Mouse (Mus musculus): Measurements from ENCODE around the gene Rab1b.

Gene Rab1b

DNA sequence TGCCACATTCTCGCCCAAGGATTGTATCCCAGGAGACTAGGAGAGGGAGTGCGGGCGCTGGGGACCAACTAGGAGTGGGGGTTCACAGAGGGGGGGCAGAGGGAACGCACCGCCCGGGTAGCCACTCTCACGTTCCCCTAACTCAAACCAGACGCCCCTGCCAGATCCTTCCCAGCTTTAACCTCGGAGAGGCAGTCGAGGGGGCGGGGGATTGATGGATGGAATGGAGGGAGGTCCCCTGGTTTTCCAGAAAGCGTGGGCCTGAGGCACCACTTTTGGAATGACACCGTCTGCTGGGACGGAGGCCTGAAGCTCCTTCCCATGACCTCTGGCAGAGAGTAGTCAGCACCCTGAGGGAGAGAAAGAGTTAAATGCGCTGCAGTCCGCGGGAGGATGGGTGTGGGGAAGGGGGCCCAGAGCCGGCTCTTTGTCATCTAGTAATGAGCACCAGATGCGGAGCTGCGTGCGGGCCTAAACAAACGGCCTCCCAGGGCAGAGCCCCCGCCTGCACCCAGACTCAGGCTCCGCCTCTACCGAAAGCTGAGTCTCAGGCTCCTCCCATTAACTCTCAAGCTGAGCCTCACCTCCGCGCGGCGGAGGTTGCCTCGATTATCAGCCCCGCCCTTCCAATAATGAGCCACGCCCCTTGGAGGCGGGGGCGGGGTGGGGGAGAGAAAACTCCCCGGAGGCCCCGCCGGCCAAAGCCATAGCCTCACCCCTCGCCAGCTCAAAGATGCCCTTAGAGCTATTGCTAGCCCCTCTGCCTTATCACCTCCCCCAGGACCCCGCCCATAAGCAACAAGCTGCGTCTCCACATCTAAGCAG lies 35.1 kb downstream of the Rab1b start:
- no peak for DNase-seq (ENCODE audit: low spot score in 2 of 2)

DNA sequence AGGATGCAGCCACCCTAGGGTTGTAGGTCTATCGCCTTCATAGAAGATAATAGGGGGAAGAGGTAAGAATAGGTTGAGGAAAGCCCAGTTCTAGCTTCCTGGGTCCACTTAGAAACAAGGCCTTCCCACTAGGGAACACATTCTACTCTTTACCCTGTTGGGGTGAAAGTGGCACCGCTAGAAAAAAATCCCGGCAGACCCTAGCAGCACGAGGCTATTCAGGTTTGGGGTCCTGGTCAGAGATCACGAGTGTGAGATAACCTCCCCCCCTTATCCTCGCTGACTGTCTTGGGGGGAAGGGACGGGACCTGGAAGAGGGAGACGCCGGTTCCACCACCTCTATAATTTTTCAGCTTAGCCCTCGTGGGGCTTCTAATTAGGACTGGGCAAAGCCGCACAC lies 35.8 kb downstream of the Rab1b start:
- DNase-seq (ENCODE audit: low spot score in 2 of 2), result no peak

DNA sequence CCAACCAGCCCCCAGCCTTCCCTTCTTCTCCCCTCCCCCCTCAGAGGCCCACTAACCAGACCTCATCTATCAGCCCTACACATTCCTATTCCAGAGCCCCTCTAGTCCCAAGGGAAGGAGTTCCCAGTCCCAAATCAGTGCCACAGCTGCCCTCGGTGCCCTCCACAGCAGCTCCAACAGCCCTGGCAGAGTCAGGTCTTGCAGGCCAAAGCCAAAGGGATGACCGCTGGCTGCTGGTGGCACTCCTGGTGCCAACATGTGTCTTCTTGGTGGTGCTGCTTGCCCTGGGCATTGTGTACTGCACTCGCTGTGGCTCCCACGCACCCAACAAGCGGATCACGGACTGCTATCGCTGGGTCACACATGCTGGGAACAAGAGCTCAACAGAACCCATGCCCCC lies 36.9 kb downstream of the Rab1b start:
- DNase-seq (ENCODE audit: low spot score in 2 of 2), result no peak

DNA sequence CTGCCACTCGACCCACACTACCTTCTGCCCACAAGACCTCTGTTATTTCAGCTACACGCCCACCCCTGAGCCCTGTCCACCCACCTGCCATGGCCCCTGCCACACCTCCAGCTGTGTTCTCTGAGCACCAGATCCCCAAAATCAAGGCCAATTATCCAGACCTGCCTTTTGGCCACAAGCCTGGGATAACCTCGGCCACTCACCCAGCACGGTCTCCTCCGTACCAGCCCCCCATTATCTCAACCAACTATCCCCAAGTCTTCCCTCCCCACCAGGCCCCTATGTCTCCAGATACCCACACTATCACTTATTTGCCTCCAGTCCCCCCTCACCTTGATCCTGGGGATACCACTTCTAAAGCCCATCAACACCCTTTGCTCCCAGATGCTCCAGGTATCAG lies 37.4 kb downstream of the Rab1b start:
- DNase-seq (ENCODE audit: low spot score in 2 of 2), result no peak

DNA sequence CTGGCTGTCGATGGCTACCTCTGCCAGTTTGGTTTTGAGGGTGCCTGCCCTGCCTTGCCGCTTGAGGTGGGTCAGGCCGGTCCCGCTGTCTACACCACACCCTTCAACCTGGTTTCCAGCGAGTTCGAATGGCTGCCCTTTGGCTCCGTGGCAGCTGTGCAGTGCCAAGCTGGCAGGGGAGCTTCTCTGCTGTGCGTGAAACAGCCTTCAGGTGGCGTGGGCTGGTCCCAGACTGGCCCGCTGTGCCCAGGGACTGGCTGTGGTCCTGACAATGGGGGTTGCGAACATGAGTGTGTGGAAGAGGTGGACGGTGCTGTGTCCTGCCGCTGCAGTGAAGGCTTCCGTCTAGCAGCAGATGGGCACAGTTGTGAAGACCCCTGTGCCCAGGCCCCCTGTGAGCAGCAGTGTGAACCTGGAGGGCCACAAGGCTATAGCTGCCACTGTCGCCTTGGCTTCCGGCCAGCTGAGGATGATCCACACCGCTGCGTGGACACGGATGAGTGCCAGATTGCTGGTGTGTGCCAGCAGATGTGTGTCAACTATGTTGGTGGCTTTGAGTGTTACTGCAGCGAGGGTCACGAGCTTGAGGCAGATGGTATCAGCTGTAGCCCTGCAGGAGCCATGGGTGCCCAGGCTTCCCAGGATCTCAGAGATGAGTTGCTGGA lies 38.2 kb downstream of the Rab1b start:
- no peak for DNase-seq (ENCODE audit: low spot score in 2 of 2)

DNA sequence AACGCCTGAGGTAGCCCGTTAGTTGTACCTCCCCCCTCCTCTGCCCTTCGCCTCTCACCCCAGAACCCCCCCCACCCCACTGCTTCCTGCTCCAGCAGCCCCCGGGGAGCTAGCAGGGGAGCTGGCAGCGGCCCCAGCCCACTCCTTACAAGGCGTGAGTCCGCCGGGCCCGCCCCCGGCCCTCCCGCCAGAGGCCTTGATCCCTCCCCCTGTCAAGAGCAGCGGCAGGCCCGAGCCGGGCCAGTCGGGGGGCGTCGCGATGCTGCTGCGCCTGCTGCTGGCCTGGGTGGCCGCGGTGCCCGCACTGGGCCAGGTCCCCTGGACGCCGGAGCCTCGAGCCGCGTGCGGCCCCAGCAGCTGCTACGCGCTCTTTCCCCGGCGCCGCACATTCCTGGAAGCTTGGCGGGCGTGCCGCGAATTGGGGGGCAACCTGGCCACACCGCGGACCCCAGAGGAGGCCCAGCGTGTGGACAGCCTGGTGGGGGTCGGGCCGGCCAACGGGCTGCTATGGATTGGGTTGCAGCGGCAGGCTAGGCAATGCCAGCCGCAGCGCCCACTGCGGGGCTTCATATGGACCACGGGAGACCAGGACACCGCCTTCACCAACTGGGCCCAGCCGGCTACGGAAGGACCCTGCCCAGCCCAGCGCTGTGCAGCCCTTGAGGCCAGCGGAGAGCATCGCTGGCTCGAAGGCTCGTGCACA lies 38.9 kb downstream of the Rab1b start, which contains the start of gene Cd248:
TSS of gene Cd248 (plus strand) at position 212 of the 703 bp plus-strand sequence.
- peak in 1 of 2 experiments; percentile 51 for DNase-seq (ENCODE audit: low spot score in 2 of 2)

DNA sequence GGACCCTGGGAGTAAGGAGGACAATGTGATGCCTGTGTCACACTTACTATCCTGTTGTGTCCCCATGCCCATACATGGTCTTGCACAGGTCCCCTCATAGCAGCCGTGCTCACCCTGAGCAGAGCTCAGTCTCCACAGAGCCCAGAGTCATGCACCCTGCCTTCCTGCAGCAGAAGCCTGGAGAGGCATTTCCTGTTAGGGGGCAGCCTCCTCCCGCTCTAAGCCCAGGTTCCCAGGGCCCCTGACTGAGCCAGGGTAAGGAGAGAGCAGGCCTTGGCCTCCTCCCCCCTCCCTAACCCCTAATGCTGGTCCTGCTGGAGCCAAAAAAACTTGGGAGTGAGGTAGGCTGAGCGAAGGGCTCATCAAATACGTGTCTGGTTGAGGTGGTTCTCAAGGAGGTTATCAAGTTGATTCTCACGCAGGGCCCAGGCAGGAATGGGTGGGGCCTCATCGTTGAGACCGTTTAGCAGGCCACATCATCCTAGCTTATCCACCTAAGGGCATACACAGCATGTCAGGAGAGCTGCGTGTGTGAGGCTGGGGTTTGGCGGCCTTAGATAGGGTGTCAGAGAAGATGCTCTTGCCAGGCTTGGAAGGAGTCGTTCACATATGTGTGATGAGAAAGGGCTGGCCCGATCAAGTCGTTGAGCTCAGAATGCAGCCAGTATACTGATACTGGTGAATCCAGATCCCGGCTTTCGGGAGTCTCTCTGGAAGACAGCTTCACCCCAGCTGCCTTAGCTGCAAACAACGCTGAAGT lies 39.7 kb downstream of the Rab1b start:
- DNase-seq (ENCODE audit: low spot score in 2 of 2), result no peak

DNA sequence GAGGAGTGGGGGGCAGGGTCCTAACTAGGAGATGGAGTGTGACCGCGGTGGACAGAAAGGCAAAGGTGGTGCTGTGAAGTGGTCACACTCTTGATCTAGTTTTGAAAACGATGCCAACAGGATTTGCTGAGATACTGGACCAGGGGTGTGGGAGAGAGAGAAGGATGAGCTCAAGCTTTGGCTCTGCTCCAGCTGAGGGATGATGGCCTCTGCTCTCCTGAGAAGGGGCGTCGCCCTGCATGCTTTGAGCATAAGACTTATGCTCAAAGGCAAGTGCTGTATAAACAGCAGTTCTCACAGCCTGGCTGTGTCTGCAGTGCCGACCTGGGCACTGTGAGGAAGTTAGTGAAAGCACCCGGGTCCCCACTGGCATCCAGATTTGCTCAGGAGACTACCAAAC lies 41.8 kb downstream of the Rab1b start:
- no peak for DNase-seq (ENCODE audit: low spot score in 2 of 2)

DNA sequence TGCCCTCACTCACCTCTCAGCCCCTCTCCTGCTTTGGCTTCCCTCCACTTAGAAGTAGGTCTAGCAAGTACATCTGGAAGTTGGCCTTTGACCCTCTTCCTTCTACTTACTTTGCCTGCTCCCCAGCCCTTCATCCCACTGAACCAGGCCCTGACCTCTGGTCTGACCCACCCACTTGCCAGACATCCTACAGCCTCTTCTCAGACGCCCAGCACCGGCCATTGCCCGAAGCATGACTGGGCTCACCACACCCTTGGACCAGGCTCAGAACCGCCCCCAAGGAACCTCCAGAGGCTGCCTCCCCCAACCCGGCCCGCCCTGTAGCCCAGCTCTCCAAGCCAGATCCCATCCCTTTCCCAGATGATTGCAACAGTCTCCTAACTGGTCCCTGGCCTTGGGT lies 44.4 kb downstream of the Rab1b start:
- no peak for DNase-seq (ENCODE audit: low spot score in 2 of 2)

DNA sequence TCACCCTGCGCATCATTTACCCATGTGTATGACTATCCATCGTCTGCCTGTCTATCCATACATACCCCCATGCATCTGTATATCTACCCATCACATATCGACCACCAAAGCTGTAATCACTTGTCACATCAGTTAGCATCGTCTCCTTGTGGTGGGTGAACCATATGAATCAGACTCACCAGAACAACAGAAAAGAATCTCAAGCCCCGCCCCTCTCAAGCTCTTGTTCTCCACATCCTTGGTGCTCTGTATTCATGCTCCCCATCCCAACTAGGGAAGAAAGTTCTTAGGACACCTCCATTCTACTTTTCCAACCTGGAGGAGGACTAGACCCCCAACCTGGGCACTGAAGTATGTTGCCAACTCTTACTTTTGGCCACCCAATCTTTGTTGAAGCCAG lies 44.8 kb downstream of the Rab1b start:
- DNase-seq (ENCODE audit: low spot score in 2 of 2), result no peak

DNA sequence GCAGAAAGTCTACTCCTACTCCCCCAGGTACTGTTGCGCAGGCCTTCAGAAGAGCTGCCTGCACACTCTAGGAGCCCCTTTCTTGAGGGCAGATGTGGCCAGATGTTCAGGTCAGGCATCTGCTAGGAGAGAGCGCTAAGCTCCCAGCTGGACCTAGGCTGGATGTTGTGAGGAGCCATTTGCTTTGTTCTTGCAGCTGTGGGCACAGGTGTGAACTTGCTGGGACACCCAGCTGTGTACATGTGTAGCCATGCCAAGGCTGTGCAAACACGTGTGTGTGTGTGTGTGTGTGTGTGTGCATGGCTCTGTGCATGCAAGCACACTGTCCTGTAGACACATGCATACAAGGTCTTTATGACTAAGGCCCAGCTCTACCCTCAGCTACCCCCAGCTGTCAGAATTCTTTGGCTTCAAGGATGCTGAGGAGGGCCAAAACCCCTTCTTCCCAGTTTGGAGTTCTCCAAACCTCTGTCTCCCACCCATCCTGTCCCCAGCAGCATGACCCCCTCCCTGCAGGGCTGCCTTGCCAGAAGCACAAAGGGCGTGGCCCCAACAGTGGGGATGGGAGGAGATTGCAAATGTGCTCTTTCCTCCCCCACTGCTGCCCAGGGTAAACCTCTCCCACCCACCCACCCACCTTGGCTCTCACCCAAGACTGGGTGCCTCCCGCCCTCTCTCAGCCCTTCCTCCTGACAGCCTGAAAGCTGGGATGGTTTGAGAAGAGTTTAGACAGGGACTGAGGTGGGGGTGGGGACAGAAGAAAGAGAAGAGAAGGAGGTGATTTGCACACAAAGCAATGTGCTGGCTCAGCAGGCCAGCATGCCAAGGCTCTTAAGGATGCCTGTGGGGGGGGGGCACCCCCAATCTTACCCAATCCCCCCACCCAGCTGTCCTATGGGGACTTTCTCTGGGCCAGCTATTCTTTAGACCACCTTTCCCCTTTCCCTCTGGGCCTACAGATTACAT lies 46.2 kb downstream of the Rab1b start:
- no peak for DNase-seq (ENCODE audit: low spot score in 2 of 2)

DNA sequence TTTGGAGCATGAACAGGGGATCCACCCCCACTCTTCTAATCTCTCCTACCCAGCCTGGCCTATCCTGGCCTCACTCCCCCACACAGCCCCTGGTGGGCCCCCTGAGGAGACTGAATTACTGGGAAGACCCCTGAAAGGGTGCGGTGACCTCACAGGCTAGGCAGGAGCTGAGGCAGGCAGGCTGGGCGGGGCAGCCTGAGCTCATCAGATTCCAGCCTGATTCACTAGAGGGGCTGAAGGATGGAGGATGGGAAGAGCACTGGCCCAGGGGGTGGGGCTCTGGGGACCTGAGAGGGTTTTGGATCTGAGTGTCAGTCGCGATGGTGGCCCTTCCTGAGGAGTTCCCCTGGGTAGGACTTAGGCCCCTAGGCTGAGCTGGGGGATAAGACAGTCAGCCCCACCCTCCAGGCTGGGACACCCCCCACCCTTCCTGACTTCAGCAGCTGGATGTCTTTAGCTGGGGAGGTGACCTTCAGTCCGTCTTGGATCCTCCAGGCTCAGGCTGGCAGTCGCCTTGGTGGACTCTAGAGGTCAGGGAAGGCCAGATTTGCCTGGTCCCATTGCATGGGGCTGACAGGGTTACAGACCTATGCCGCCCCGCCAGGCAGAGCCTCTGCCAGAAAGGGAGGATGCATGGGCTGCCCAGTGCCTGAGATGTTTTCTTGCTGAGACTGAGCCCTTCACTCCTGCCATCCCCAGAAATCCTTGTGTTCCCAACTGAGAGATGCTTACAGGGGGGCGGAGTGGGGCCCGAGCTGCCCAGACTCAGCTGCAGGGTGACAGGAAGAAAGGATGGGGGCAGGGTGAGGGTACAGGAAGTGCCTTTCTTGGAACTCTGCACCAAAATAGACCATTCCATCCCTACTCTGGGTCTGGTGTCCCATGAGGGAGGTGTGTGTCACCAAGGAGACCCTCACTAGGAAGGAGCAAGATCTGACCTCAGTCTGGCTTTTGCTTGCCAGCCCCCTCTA lies 47.8 kb downstream of the Rab1b start:
- DNase-seq (ENCODE audit: low spot score in 2 of 2), result no peak

DNA sequence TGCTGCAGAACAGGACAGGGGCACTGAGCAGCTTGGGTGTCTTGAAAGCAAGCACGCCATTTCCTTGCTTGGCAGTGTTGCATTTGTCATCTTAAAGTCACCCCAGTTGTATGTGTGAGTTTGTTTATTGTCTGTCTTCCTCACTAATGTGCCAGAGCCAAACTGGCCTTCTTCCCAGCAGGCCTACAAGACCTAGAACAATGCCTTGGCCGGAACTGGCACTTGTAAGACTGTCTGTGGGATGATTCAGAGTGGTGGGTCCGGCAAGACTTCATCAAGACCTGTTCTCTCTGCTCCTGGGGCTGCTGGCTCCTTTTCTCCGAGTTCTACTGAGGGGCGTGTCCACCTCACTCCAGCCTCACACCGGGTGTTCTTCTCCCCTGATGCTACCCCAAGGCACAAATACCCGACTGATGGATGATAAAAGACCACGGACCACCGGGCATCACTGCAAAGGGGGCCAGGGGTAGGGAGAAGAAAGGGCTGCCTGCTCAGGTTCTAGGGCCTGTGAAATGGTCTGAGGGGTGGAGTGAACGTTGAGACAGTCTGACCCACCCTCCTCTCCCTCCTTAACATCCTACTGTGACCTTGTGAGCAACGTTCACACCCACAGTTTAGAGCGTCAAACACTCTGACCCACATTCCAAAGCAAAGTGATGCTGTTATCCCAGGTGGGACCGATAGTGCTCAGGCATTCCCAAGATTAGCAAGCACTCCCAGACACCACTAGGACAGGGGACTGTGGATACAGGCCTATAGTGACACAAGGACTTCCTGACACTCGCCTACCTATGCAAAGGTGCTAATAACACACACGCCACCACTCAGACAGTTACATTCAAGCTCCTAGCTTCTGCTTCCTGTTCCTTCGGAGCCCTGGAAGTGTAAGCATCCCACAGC lies 48.7 kb downstream of the Rab1b start:
- no peak for DNase-seq (ENCODE audit: low spot score in 2 of 2)

DNA sequence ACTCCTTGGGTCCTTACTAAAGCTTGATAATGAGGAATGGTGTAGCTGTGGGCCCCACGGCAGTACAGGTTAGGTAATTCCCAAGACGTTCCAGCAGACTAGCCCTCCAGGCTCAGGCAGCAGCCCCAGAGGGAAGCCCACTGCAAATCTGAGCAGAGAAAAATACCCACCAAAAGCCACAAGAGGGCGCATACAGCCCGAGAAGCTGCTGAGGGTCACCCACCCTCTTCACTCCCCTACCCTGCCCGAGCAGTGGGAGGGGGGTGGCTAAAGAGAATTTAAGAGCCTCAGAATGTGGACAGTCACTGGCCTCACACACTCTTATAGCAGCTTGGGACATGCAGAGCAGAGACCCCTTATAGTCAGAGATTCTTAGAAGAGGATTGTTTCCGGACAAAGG lies 50.6 kb downstream of the Rab1b start:
- peak in 1 of 2 experiments; percentile 58 for DNase-seq (ENCODE audit: low spot score in 2 of 2)

DNA sequence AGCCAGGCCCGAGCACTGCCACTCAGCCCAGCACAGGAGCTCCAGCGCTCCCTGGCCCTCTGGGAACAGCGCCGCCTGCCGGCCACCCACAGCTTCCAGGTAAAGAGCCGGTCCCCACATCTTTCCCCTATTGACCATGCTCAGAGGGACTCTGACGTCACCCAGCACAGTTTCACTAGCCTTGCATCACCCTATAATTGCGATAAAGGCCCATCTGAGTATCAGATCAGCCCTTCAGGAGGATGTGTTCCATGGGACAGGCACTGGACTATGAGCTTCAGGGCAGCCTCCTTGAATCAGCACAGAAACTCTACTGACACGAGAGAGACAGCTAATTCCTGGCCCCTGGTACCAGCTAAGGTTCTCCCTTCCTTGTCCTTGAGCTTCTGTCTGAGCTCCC lies 53.0 kb downstream of the Rab1b start:
- peak in 1 of 2 experiments; percentile 59 for DNase-seq (ENCODE audit: low spot score in 2 of 2)

DNA sequence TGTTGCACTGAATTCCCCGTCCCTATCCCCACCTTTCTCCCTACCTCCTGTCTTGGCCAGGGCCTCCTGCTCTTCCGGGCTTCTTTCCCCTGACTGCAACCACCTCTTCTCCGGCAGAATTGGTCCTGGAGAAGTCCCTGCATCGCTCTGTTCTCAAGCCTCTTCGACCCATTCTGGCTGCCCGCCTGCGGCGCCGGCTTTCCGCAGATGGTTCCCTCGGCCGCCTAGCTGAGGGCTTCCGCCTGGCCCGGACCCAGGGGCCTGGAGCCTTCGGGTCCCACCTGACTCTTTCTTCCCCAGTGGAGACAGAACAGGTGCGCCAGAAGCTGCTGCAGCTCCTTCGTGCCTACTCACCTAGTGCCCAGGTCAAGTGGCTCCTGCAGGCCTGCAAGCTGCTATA lies 54.0 kb downstream of the Rab1b start:
- no peak for DNase-seq (ENCODE audit: low spot score in 2 of 2)

DNA sequence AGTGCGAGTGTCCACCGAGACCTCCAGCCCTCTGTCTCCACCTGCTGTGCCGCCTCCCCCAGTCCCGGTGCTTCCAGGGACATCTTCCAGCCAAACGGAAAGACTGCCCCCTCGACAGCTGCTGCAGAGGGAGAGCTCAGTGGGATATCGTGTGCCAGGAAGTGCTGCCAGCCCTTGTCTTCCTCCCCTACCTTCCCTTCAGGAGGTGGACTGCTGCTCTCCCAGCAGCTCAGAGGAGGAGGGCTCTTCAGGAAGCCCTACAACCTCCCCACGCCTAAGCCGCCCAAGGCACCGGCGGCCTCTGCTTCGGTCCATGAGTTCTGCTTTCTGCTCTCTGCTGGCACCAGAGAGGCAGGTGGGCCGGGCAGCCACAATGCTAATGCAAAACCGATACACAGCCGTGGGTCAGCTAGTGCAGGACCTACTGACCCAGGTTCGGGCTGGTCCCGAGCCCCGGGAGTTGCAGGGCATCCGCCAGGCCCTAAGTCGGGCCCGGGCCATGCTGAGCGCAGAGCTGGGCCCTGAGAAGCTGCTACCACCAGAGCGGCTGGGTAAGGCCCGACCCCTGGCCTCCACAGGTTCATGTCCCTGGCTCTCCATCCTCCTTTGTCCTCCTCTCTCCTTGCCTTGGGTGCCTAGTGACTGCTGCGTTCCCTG lies 54.6 kb downstream of the Rab1b start:
- peak in 1 of 2 experiments; percentile 39 for DNase-seq (ENCODE audit: low spot score in 2 of 2)

DNA sequence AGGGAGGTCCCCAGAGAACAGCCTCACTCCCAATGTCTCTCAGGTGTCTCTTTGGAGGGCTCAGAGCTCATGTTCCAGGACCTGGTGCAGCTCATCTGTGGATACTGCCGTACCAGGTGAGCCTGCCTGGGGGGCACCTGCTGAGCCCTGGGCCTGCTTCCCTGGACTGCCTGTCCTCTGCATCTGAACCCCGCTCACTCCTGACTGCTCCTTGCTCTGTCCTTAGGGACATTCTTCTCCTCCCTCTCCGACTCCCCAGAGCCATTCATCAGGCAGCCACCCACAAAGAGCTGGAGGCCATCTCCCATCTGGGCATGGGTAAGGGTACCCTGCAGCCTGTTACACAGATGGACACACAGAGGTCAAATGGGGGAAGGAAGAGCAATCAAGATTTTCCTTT lies 55.4 kb downstream of the Rab1b start:
- no peak for DNase-seq (ENCODE audit: low spot score in 2 of 2)
